Mouse (Mus musculus): Measurements from ENCODE around the gene Spag16.
A peak's percentile ranks its signal among the peaks of the same experiment; 100 is the strongest.

Spag16 gene

GRCm38 (mm10) chr1:70442209-70443080 is 615.7 kb downstream of the Spag16 start:
- no peak for DNase-seq (ENCODE audit: low spot score)

GRCm38 (mm10) chr1:70479864-70480263 is 653.1 kb downstream of the Spag16 start:
- DNase-seq (ENCODE audit: low spot score) = no peak

- DNase-seq (ENCODE audit: low spot score) = no peak
These were observed 692.1 kb downstream of the Spag16 start for GRCm38 (mm10) chr1:70518918-70519317.

GRCm38 (mm10) chr1:70527134-70527533 is 700.4 kb downstream of the Spag16 start:
- no peak for DNase-seq (ENCODE audit: low spot score)

GRCm38 (mm10) chr1:70529771-70530170 is 703.0 kb downstream of the Spag16 start:
- no peak for DNase-seq (ENCODE audit: low spot score)

GRCm38 (mm10) chr1:70551839-70552238 is 725.1 kb downstream of the Spag16 start:
- DNase-seq (ENCODE audit: low spot score) = no peak

- DNase-seq (ENCODE audit: low spot score) = no peak
These were observed 795.0 kb downstream of the Spag16 start for GRCm38 (mm10) chr1:70621805-70622204.

GRCm38 (mm10) chr1:70624803-70625460 is 798.2 kb downstream of the Spag16 start:
- DNase-seq (ENCODE audit: low spot score) = no peak

- DNase-seq (ENCODE audit: low spot score) = no peak
These were observed 825.9 kb downstream of the Spag16 start for GRCm38 (mm10) chr1:70652719-70653118.

GRCm38 (mm10) chr1:70692529-70692928 is 865.8 kb downstream of the Spag16 start:
- no peak for DNase-seq (ENCODE audit: low spot score)

- DNase-seq (ENCODE audit: low spot score) = no peak
These were observed 873.5 kb downstream of the Spag16 start for GRCm38 (mm10) chr1:70700270-70700669.

GRCm38 (mm10) chr1:70703934-70704333 is 877.2 kb downstream of the Spag16 start:
- no peak for DNase-seq (ENCODE audit: low spot score)

- DNase-seq (ENCODE audit: low spot score) = no peak
These were observed 879.1 kb downstream of the Spag16 start for GRCm38 (mm10) chr1:70705821-70706220.

- no peak for DNase-seq (ENCODE audit: low spot score)
These were observed 898.3 kb downstream of the Spag16 start for GRCm38 (mm10) chr1:70725045-70725444.

- DNase-seq (ENCODE audit: low spot score) = peak; percentile 2
These were observed 898.9 kb downstream of the Spag16 start, which contains the start of gene Vwc2l for GRCm38 (mm10) chr1:70725655-70726066. Vwc2l (plus strand) TSS chr1:70725715.
